Mouse (Mus musculus): Measurements from ENCODE around the gene Fcgr3.
A peak's percentile ranks its signal among the peaks of the same experiment; 100 is the strongest.

Fcgr3 gene

DNA sequence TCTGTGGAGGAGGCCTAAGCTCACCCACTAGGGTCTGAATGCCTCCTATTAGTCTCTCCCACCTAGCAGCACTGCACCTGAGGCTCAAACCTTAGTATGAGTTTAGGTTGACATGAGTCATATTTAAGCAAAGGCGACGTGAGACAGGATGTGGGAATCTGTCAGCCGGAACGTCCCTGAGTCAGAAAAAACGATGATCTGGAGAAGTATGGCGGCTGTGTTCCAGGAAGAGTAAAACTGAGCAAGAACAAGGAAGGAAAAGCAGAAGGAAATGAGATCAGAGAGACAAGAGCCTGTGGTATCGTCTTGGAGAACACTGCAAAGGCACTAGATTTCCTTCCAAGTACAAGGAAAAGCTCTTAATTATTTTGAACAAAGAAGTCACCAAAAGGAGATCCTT, 14.0 kb downstream of the Fcgr3 start:
- no peak for DNase-seq (ENCODE audit: low read depth, low spot score)

DNA sequence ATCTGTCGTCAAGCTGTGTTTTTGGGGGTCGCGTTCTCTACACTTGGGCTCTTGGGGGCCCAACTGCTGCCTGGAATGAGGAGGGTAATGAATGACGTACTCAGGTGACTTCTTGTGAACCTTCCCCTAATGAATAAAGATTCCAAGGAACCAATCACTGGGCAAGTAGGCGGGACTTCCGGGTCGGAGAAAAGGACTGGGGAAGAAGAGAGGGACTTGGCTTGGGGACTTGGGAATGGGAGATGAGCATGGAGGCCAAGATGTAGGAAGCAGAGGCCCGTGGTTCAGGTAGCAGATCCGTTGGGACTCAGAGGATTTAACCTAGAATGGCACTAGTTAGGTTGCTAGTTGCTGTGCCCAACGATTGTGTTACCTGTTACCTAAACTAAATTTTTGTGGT, 15.5 kb downstream of the Fcgr3 start:
- DNase-seq (ENCODE audit: low read depth, low spot score): no peak

DNA sequence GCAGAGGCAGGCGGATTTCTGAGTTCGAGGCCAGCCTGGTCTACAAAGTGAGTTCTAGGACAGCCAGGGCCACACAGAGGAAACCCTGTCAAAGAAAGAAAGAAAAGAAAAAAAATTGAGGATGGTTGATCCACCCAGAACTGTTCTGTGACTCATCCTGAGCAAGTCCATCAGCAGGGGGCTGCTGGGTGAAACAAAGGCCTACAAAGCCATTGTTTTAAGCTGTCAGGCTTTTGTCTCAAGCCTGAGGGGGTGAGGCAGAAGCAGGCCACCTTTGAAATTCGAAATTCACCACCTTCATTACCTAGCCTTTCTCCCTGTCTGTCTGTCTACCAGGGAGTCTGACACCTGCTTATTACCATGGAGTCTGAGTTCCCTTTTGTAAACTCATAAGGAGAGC, 18.2 kb downstream of the Fcgr3 start:
- no peak for DNase-seq (ENCODE audit: low read depth, low spot score)

GRCm38 (mm10) chr1:171045079-171045465, 19.7 kb downstream of the Fcgr3 start:
- DNase-seq (ENCODE audit: low read depth, low spot score): no peak

GRCm38 (mm10) chr1:171044365-171045078, 20.2 kb downstream of the Fcgr3 start:
- DNase-seq (ENCODE audit: low read depth, low spot score): peak; percentile 95

- DNase-seq (ENCODE audit: low read depth, low spot score): no peak
Measured at GRCm38 (mm10) chr1:171043594-171044153, 21.1 kb downstream of the Fcgr3 start.

DNA sequence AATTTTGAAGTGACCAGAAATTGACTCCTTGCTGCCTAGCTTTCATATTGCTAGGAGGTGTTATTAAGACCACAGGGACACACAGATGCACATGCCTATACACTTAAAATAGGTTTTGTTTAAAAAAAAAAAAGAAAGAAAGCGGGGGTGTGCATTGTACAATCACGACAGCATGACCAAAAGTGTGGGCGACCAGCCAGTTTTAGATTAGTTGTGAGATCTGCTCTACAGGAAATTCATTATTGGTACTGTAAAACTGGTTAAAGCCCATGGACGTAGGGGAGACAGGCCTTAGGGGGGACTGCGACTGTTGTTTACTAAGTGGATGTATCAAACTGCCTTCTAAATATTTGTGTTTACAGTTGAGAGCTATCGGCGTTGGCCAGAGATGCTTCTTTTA, 24.9 kb downstream of the Fcgr3 start:
- DNase-seq (ENCODE audit: low read depth, low spot score): peak; percentile 35

GRCm38 (mm10) chr1:171039135-171039534, 25.6 kb downstream of the Fcgr3 start:
- DNase-seq (ENCODE audit: low read depth, low spot score): no peak

DNA sequence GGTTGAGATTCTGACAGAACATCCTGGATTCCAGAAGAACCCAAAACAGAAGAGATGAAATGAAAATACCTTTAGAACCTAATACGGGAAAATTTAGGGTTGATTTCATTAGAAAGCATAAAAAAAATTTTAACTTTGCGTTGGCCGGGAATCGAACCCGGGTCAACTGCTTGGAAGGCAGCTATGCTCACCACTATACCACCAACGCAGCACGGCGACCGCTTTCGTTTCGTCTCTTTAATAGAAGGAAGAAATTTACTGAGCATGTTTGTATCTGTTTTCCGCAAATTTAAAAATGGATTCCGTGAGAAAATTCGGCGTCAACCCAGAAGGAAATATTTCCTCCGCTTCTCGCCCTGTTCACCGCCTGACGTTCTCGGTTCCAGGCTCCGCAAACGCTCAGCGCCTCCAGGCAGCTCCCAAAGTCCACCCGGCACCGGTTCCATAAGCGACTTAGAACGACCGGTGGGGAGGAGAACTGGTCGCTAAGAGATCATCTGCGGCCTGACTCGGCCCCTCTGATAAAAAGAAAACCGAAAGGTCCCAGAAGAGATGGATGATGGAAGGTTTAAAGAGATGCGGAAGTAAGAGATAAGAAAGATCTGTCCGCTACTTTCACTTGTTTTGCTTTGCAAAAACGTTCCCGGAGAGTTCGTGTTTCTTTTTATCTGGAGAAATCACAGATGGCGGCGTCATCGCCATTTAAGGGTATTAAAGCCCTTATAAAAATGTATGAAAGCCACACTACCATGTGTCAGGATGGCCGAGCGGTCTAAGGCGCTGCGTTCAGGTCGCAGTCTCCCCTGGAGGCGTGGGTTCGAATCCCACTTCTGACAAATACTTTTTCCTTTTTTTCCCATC, 26.6 kb downstream of the Fcgr3 start:
- peak; percentile 89 for DNase-seq (ENCODE audit: low read depth, low spot score)

- DNase-seq (ENCODE audit: low read depth, low spot score): peak; percentile 90
Measured at GRCm38 (mm10) chr1:171036550-171037324, 28.0 kb downstream of the Fcgr3 start.

DNA sequence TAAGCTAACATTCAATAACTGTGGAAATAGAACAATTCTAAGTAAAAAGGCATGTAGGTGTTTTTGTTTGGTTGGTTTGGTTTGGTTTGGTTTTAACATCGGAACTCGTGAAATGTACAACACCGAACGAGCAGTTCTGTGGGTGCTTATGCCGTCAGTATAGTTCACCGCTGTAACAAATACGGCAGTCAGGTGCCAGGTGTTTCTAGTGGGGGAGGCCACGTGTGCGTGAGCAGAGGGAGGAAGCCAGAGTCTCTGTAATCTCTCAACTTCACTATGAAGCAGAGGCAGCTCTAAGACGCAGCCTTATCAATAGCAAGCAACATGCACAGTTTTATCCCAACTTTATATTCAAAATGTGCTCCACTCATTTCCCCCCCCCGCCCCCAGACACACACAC, 29.1 kb downstream of the Fcgr3 start:
- peak; percentile 22 for DNase-seq (ENCODE audit: low read depth, low spot score)

- DNase-seq (ENCODE audit: low read depth, low spot score): peak; percentile 67
Measured at GRCm38 (mm10) chr1:171034201-171034600, 30.5 kb downstream of the Fcgr3 start.

GRCm38 (mm10) chr1:171033756-171034155, 31.0 kb downstream of the Fcgr3 start:
- peak; percentile 89 for DNase-seq (ENCODE audit: low read depth, low spot score)

GRCm38 (mm10) chr1:171033196-171033595, 31.5 kb downstream of the Fcgr3 start:
- DNase-seq (ENCODE audit: low read depth, low spot score): peak; percentile 71

DNA sequence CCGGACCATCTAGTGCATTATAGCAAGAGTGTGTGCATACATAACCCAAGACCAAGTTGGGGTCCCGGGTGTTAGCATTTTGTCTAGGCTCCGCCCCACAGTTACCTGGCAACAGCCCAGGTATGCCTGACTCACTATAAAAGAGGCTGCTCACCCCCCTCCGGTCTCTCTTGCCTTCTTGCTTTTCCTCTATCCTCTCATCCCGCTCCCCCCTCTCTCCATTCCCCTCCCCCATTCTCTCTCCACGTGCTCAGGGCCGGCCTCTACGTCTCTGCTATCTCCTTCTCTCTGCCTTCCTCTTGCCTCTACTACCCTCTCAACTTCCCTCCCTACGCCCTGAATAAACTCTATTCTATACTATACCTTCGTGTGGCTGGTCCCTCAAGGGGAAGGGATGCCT, 32.0 kb downstream of the Fcgr3 start:
- peak; percentile 37 for DNase-seq (ENCODE audit: low read depth, low spot score)

DNA sequence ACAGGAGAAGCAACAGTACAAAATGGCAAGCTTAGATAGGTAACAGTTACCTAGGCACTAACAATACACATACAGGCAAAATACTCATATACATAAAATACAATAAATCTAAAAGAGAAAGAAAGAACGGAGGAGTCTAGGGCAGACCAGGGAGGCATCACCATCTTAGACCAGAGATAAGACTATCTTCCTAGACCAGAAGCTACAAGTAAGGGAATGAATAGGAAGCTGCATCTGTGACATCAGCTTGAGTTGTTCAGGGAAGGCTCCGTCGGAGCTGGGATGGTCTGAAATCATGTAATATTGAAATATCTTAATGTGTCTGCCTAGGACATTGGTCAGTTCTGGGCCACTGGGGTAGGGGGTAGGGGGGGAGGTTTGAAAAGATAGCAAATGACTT, 33.0 kb downstream of the Fcgr3 start:
- no peak for DNase-seq (ENCODE audit: low read depth, low spot score)

GRCm38 (mm10) chr1:171019311-171019950, 45.3 kb downstream of the Fcgr3 start:
- peak; percentile 39 for DNase-seq (ENCODE audit: low read depth, low spot score)

DNA sequence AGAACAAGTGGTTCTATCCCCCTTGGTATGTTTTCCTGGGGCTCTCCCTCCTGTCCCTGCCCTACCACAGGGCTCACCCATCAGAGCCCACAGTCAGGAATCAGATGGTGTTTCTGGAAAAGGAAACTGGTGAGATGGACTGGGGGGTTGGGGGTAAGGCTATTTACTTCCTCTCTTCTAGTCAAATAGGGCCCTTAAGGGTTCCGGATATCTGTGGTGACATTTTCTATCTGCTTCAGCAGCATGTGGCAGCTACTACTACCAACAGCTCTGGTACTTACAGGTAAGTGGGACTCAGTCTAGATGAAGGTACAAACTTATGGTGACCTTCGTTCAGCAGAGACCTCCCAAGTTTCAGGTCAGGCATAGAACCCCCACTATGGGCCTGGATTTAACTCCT, 46.0 kb downstream of the Fcgr3 start, which contains the start of gene Fcgr4:
Gene Fcgr4 (plus strand): TSS at position 184 of the 400 bp plus-strand sequence.
- no peak for DNase-seq (ENCODE audit: low read depth, low spot score)

DNA sequence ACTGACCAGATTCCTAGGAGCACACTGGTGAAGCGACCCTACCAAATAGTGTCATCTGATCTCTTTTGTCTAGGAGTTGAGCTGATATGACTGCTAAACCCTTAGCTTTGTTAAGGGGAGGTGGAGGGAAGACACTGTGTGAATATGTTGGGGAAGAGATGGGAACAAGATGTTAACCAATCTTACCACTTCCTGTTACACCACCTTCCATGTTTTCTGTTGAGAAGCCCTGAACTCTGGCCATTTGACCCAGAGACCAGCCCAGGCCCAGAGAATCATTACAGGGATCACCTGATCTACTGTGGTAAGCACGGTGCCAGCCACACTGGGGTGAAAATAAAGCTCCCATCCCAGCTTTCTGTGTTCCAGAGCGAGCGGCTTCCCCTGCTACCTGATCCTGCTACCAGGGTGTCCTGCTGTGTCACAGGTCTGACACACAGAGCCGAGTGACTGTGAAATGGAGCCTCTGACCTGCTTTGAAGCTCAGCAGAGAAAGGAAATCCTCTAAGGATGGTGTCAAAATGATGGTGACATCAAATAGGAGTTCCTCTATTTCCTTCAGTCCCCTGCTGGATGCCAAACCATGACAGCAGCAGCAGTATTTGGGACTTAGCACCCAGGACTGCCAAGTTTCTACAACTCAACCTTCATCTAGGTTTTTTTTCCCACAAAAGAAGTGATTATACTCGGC, 47.1 kb downstream of the Fcgr3 start:
- DNase-seq (ENCODE audit: low read depth, low spot score): no peak

DNA sequence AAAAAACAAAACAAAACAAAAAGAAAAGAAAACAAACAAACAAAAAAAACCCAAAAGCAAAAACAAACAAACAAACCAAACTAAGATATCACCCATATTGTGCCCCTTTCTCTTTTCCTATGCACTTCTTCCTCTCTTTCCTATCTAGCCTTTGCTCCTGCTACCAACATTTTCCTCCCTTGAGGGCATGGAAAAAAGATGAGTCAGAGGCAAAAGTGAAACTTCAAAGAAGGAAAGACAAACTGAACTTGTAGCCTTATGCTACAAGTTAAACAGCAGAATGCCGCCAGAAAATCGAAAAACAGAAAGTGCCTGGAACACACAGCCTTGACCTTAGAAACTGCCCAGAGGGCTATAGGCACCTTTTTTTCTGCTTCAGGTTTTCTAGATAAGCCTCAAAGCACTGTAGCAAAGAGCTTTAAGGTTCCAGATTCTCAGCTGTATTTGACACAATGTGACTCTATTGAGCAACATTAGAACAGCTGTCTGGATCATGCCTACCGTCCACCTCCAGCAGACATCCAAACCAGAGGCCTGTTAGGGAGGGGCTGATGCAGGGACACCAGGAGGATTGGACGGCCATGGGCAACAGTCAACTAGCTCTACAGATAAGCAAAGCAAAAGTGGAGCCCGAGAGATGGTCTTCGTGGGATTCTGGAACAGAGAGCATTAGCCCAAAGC, 47.9 kb downstream of the Fcgr3 start:
- no peak for DNase-seq (ENCODE audit: low read depth, low spot score)

All from brain, adult 2 months (tissue).